Mouse (Mus musculus) forebrain, embryonic 15.5 days (tissue): ENCODE results near the gene Anxa1. TPM values are rescaled to one million over a fixed set of nuclear protein-coding genes. Genes with fewer than 3 reads are reported as not detected.

Source experiments
- ATAC-seq: fragments of 200-750 bp; cut with Nextera tagmentation; replicated peaks from 2 replicates; pipeline ENCODE4 v1.8.0; 2017; ENCODE audit warnings: mild to moderate bottlenecking, moderate TSS enrichment, moderate library complexity
- H3K27ac ChIP-seq: fragments of 300-500 bp; sonication (generic); replicated peaks from 2 replicates; pipeline ENCODE4 v1.5.1; 2015; ENCODE audit warnings: mild to moderate bottlenecking, inconsistent platforms
- H3K27me3 ChIP-seq: fragments of 300-500 bp; sonication (generic); 2 replicates; pipeline ENCODE4 v1.6.1; 2015; ENCODE audit warnings: inconsistent platforms
- H3K36me3 ChIP-seq: fragments of 300-500 bp; sonication (generic); 2 replicates; pipeline ENCODE4 v1.6.1; 2015; ENCODE audit warnings: mild to moderate bottlenecking, inconsistent platforms
- H3K4me1 ChIP-seq: fragments of 300-500 bp; sonication (generic); 2 replicates; pipeline ENCODE4 v1.6.1; 2015; ENCODE audit warnings: inconsistent platforms
- H3K4me2 ChIP-seq: fragments of 300-500 bp; sonication (generic); replicated peaks from 2 replicates; pipeline ENCODE4 v1.6.1; 2015; ENCODE audit warnings: mild to moderate bottlenecking, inconsistent platforms
- H3K4me3 ChIP-seq: fragments of 300-500 bp; sonication (generic); 2 replicates; pipeline ENCODE4 v1.5.1; 2015; ENCODE audit warnings: mild to moderate bottlenecking, inconsistent platforms
- H3K9ac ChIP-seq: fragments of 300-500 bp; sonication (generic); replicated peaks from 2 replicates; pipeline ENCODE4 v1.6.1; 2015; ENCODE audit warnings: mild to moderate bottlenecking, inconsistent platforms
- H3K9me3 ChIP-seq: fragments of 300-500 bp; sonication (generic); 2 replicates; pipeline ENCODE4 v1.6.1; 2016; ENCODE audit warnings: inconsistent platforms
- WGBS: fragments of 180-500 bp; shearing (Covaris S2); methylation state at CpG from one replicate; pipeline ENCODE4 v1.1.7; 2015; ENCODE audit warnings: mixed read lengths; 5-methylcytosine and 5-hydroxymethylcytosine counted together
- polyA plus RNA-seq: library from polyadenylated mRNA; unstranded; fragments of >200 nt; fragmentation: Nextera tagmentation; extraction: Ambion mirVana; gene quantifications from 2 replicates; pipeline ENCODE4 v1.2.1, GENCODE M21; 2015

The Anxa1 gene
- polyA plus RNA-seq, 1 experiment from 2014 or later = 4.1 TPM

DNA sequence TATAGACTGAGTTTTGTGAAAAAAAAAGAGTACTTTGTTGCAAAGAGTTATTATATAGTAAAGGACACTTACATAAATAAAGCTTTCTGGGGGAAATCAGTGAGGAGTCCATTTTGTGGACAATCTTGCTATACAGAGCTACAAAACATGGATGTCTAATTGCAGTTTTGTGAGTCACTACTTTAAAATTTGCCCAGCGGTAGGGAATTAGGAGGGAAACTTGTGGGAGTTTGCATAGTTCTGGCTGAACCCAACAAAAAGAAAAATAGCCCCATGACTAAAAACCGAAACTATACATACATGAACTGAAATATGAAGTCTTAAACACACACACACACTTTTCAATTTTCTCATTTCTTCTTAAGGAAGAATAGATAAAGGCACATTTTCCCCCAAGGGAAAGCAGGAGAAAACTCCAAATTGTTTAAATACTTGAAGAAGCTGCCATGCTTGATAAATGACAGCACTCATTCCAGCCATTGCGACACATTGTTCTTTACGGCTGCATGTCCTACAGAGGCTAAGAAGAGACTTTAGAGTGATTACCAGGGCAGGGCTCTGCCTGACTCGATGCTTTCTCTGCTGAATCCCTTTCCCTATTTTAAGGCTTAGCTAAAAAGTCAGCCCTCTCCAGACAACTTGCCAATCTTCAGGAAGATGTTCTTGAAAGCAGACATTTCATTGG is 11.9 kb upstream of the Anxa1 start:
- 82% methylated on average over 5 of the region's 5 CpGs for WGBS
- no peak for ATAC-seq

DNA sequence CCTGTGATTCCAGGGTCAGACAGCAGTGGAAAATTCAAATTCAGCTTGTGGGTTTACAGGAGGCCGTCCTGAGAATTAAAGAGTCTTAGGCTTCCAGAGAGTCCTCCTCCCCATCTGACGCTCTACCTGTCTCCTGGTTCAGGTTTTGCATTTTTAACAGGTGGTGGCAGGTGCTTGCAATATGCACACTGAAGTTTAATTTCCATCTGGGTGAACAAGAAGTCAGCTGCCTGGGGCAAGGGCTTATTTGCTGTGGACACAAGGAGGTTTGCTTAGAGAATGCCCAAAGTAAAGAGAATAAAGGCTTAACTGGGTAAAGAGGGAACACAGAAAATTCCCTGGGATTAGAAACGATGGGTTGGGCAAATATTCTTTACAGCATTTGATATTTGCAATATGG is 11.2 kb upstream of the Anxa1 start:
- Histone ChIP-seq H3K27me3 (no peaks in the 10 kb centered on the region), H3K9ac (no peak overlapping the region), H3K36me3 (no peaks in the 10 kb centered on the region), H3K4me3 (no peak overlapping the region), H3K4me1 (0 out of 2 replicates have a peak, but pooled peaks cover 4% of the 10 kb centered on the region), H3K27ac (no peak overlapping the region), H3K4me2 (no peak overlapping the region), H3K9me3 (no peaks in the 10 kb centered on the region)
- WGBS = 77% methylated on average over 3 of the region's 3 CpGs
- no peak for ATAC-seq

More for the DNA sequence above, 11.9 kb upstream of the Anxa1 start:
- Histone ChIP-seq H3K27me3 (no peaks in the 10 kb centered on the region), H3K9me3 (no peaks in the 10 kb centered on the region), H3K4me3 (no peak overlapping the region), H3K36me3 (no peaks in the 10 kb centered on the region), H3K9ac (no peak overlapping the region), H3K4me1 (0 out of 2 replicates have a peak, but pooled peaks cover 4% of the 10 kb centered on the region), H3K27ac (no peak overlapping the region), H3K4me2 (no peak overlapping the region)

DNA sequence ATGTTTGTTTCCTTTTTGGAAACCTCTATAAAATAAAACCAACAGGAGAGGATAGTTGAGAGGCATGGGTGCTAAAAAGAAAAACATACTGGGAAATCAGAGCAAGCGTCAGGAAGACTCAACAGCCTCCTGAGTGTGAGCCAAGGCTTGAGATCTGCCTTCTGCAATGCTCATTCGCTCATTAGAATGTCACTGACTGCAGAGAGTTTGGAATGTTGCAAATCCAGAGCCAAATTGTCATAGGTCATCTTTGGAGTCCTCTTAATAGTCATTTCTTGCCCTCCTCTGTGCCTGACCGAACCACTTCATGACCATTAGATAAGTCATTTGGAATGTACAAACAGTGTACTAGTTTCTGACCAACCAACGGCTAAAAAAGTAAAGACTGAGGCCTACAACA is 8.4 kb upstream of the Anxa1 start:
- no peak overlapping the region for H3K4me2 ChIP-seq
- H3K27me3 ChIP-seq = no peaks in the 10 kb centered on the region
- H3K9ac ChIP-seq = no peak overlapping the region
- no peaks in the 10 kb centered on the region for H3K36me3 ChIP-seq
- no peaks in the 10 kb centered on the region for H3K4me1 ChIP-seq
- no peaks in the 10 kb centered on the region for H3K9me3 ChIP-seq
- WGBS = 85% methylated on average over 4 of the region's 4 CpGs
- no peak overlapping the region for H3K4me3 ChIP-seq
- ATAC-seq = no peak
- no peak overlapping the region for H3K27ac ChIP-seq

DNA sequence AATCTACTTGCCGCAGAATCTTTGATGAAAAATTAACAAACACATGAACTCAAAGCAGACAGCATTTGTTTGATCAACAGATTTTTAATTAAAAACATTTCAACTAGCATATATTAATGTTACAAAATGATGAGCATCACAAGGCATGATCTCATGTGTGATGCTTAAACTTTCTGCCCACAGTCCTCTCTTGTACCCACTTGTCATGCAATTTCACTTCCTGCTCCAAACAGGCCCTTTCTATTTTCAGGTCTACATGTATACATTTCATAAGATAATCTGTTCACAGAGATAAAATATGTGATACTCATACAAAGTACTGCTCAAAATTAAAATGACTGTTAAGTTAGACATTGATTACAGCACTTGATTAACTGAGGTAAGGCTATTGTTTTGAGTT is 6.3 kb upstream of the Anxa1 start:
- Histone ChIP-seq H3K4me1 (no peaks in the 10 kb centered on the region), H3K4me2 (no peak overlapping the region), H3K9me3 (no peaks in the 10 kb centered on the region), H3K27me3 (no peaks in the 10 kb centered on the region), H3K27ac (no peak overlapping the region), H3K36me3 (no peaks in the 10 kb centered on the region), H3K4me3 (no peak overlapping the region), H3K9ac (no peak overlapping the region)
- no peak for ATAC-seq
- WGBS = 99% methylated on average over 1 of the region's 1 CpGs

DNA sequence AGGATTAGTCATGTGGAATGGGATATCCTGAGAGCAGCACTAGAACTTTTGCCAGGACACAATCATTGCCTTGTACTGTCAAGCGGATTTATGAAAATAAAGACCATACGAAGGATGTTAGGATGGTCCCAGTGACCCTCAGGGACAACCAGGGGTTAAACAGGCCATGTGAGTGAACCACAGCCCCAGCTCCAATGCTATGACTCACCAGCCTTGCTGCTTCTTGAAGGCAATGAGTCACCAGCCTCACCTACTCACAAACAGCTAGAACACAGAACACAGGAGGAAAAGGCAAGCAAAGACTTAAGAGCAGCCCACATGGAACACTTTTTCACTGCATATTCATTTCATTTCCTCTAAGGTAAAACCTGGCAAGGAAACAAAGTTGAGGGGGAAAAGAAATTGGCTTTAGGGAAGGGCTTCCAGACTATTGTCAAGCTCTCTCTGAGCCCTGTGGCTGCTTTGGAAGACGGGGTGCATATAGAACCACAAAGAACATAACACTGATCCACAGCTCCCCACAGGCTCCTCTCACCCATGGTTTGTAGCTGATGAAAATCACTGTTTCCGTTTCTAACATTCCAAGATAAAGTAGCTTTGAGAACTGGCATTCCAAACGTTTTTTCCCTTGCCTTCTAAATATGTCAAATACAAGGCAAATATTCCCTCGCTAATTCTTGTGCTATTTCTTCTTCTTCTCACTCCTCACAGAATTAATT is 3.0 kb upstream of the Anxa1 start:
- H3K4me2 ChIP-seq = no peak overlapping the region
- WGBS = 86% methylated on average over 6 of the region's 6 CpGs
- H3K36me3 ChIP-seq = no peaks in the 10 kb centered on the region
- H3K27ac ChIP-seq = no peak overlapping the region
- no peak overlapping the region for H3K4me3 ChIP-seq
- no peaks in the 10 kb centered on the region for H3K4me1 ChIP-seq
- no peaks in the 10 kb centered on the region for H3K27me3 ChIP-seq
- H3K9me3 ChIP-seq = no peaks in the 10 kb centered on the region
- no peak overlapping the region for H3K9ac ChIP-seq
- no peak for ATAC-seq

DNA sequence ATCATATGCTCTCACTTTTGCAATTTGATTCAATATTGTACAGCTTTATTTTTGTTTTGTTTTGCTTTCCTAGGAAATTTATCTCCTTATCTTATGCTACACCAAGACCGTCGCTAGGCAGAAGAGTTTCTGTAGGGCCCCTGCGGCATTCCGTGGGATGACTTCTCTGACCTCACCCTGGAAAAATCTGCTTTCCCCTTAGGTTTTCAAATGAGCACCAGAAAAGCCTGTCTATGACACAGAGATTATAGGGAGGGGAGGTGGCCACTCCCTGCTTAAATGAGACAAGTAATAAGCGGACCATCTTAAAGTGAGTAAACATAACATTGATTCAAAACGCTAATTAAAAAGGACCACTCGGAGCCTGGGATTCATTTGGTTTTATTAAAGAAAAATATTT is 1.0 kb downstream of the Anxa1 start:
- Histone ChIP-seq H3K36me3 (no peaks in the 10 kb centered on the region), H3K4me3 (no peak overlapping the region), H3K27ac (no peak overlapping the region), H3K4me1 (peaks cover 13% of the 10 kb centered on the region), H3K4me2 (no peak overlapping the region), H3K27me3 (no peaks in the 10 kb centered on the region), H3K9me3 (no peaks in the 10 kb centered on the region), H3K9ac (no peak overlapping the region)
- 86% methylated on average over 7 of the region's 7 CpGs for WGBS
- no peak for ATAC-seq

DNA sequence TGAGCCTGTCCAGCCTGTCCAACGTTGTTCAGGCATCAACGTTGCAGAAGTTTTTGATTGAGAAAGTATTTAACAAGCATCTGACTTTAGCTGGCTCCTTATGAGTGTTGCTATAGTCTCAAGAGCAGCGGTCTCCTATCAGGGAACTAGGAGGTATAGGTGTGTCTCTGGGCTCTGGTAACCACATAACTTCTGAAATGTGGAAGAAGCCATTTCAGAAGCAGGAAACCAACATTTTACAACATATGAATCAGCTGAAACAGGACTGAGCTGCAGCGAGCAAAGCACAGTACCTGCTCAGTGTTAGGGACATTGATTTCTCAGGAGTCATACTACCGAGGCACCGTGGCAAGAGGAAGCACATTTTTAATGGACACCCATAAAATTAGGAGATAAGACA is 1.5 kb downstream of the Anxa1 start:
- Histone ChIP-seq H3K27me3 (no peaks in the 10 kb centered on the region), H3K9me3 (no peaks in the 10 kb centered on the region), H3K4me3 (no peak overlapping the region), H3K4me1 (peaks cover 13% of the 10 kb centered on the region), H3K4me2 (no peak overlapping the region), H3K36me3 (no peaks in the 10 kb centered on the region), H3K9ac (no peak overlapping the region), H3K27ac (no peak overlapping the region)
- no peak for ATAC-seq
- 90% methylated on average over 6 of the region's 6 CpGs for WGBS

DNA sequence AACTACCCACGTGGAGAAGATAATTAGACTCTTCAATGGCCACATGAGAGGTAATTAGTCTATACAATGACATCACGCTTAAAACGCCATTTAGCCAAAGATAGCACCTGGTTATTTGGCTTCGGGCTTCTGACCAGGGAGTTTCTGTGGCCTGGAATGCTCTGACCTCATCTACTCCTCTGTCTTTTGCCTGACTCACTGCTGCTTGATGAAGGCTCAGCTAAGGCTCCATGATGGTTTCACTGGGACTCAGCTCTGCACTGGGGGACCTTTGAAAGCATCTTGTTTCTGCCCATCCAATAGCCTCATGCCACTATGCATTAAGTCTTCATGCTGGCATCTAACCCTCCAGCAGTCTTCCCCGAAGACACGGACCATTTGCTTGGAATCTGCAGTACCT is 2.5 kb downstream of the Anxa1 start:
- H3K9me3 ChIP-seq = no peaks in the 10 kb centered on the region
- H3K4me1 ChIP-seq = peaks cover 13% of the 10 kb centered on the region
- no peak overlapping the region for H3K9ac ChIP-seq
- WGBS = 64% methylated on average over 6 of the region's 6 CpGs
- H3K36me3 ChIP-seq = no peaks in the 10 kb centered on the region
- H3K27me3 ChIP-seq = no peaks in the 10 kb centered on the region
- no peak for ATAC-seq
- H3K27ac ChIP-seq = no peak overlapping the region
- no peak overlapping the region for H3K4me2 ChIP-seq
- H3K4me3 ChIP-seq = no peak overlapping the region

DNA sequence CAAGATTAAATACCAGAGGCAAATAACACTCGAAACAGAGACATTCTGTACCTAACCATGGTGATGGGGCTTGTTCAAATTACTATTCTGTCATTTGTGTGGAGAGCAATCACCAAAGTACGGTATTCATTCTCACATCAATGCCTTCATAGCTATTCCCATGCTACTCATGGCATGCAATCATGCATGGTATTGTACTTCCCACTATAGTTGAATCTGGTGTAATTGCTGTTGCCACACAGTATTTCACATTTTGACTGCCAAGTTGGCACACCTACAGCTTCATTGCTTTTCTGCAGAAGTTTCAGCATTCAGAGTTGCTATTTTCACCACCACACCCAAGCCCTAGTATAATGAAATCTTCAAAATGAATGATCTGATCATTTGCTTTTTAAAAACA is 4.4 kb downstream of the Anxa1 start:
- Histone ChIP-seq H3K4me1 (peaks cover 13% of the 10 kb centered on the region), H3K27ac (no peak overlapping the region), H3K27me3 (no peaks in the 10 kb centered on the region), H3K9me3 (no peaks in the 10 kb centered on the region), H3K4me3 (no peak overlapping the region), H3K36me3 (no peaks in the 10 kb centered on the region), H3K4me2 (no peak overlapping the region), H3K9ac (no peak overlapping the region)
- ATAC-seq = peak; percentile 83
- 52% methylated on average over 2 of the region's 2 CpGs for WGBS

DNA sequence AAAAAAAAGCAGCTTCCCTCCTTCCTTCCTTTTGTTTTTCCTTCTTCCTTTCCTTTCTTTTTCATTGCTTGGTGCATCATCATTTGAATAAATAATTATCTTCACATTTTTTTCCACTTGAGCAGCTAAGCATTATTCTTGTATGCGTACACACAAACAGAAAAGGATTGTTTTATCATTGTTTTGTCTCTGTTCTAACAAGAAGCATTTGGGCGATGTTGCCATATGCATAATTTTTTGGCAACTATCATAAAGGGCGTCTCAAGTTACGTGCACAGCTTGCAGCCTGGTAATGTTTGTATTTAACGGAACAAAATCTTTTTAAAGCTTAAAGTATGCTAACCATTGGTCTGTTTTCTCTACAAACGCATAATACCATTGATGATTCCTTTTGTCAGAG is 5.1 kb downstream of the Anxa1 start:
- 42% methylated on average over 6 of the region's 6 CpGs for WGBS
- peaks cover 13% of the 10 kb centered on the region for H3K4me1 ChIP-seq
- ATAC-seq = peak; percentile 74
- H3K9ac ChIP-seq = no peak overlapping the region
- no peak overlapping the region for H3K4me2 ChIP-seq
- no peaks in the 10 kb centered on the region for H3K9me3 ChIP-seq
- no peaks in the 10 kb centered on the region for H3K27me3 ChIP-seq
- H3K27ac ChIP-seq = no peak overlapping the region
- H3K36me3 ChIP-seq = no peaks in the 10 kb centered on the region
- no peak overlapping the region for H3K4me3 ChIP-seq

DNA sequence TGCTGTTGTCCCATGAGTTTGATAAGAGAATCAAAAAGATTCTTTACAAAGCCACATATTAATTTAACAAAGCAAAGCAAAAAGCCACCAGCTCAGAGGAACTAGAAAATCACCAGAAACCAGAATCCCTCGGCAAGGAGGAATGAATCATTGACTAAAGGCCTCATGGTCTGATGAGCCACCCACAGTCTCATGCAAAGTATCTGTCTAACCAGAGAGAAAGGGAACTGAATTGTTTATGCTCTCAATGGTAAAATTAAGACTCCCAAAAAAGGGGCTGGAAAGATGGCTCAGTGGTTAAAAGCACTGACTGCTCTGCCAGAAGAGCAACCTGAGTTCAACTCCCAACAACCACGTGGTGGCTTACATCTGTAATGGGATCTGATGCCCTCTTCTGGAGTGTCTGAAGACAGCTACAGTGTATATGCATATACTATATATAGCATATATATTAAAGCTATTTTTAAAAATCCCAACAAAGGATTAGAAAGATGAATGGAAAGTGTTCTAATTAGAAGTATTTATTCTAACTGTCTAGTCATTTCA is 9.5 kb downstream of the Anxa1 start:
- 75% methylated on average over 2 of the region's 2 CpGs for whole genome bisulfite sequencing
- Histone ChIP-seq H3K36me3 (no peaks in the 10 kb centered on the region), H3K9ac (no peak overlapping the region), H3K4me3 (no peak overlapping the region), H3K27ac (no peak overlapping the region), H3K9me3 (no peaks in the 10 kb centered on the region), H3K4me2 (no peak overlapping the region), H3K4me1 (peaks cover 11% of the 10 kb centered on the region), H3K27me3 (no peaks in the 10 kb centered on the region)
- ATAC-seq = no peak

DNA sequence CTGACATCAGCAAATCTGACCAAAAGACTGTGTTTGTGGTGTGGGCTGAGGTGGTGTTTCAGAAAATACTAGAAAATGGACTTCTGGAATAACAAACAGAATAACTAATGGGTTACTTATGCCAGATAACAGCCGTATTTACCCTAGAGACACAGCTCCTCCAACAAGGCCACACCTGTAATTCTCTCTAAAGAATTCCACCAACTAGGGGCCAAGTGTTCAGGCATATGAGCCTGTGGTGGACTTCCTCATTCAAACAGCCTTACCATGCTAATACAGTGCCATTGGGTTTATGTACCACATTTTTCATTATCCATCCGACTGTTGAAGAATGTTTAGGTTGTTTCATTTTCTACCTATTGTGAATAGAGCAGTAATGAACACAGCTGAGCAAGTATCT is 20.6 kb downstream of the Anxa1 start:
- no peaks in the 10 kb centered on the region for H3K27me3 ChIP-seq
- H3K4me3 ChIP-seq = no peak overlapping the region
- ATAC-seq = no peak
- H3K4me1 ChIP-seq = no peaks in the 10 kb centered on the region
- no peak overlapping the region for H3K4me2 ChIP-seq
- no peak overlapping the region for H3K27ac ChIP-seq
- no peak overlapping the region for H3K9ac ChIP-seq
- no peaks in the 10 kb centered on the region for H3K9me3 ChIP-seq
- H3K36me3 ChIP-seq = no peaks in the 10 kb centered on the region
- WGBS = 90% methylated on average over 2 of the region's 2 CpGs
